Mouse (Mus musculus) heart, adult 9 months (tissue): ENCODE data around the gene Mctp1.
A peak's percentile ranks its signal among the peaks of the same experiment; 100 is the strongest.
"Not testable (repeated sequence)": the region's sequence is repeated elsewhere in the genome, so short reads cannot be mapped to it uniquely, and the experiment has no call there.

Experiments used
- DNase-seq, 2 experiments: peaks; one replicate each; pipeline ENCODE4 v3.0.0; 2022; ENCODE audit warnings: low spot score in 2 of 2

Gene Mctp1

GRCm38 (mm10) chr13:76481601-76482000 is 97.3 kb downstream of the Mctp1 start:
- DNase-seq, result no peak

GRCm38 (mm10) chr13:76482998-76483397 is 98.7 kb downstream of the Mctp1 start:
- DNase-seq, result no peak

GRCm38 (mm10) chr13:76484086-76484709 is 99.9 kb downstream of the Mctp1 start:
- no peak for DNase-seq

GRCm38 (mm10) chr13:76515896-76516295 is 131.6 kb downstream of the Mctp1 start:
- no peak for DNase-seq

GRCm38 (mm10) chr13:76523170-76523569 is 138.8 kb downstream of the Mctp1 start:
- DNase-seq, result no peak

- DNase-seq, result no peak
Observed at GRCm38 (mm10) chr13:76527326-76527725, 143.0 kb downstream of the Mctp1 start.

GRCm38 (mm10) chr13:76527751-76528150 is 143.4 kb downstream of the Mctp1 start:
- no peak for DNase-seq

GRCm38 (mm10) chr13:76529915-76530314 is 145.6 kb downstream of the Mctp1 start:
- no peak for DNase-seq

- DNase-seq, result no peak
Observed at GRCm38 (mm10) chr13:76530867-76531504, 146.7 kb downstream of the Mctp1 start.

GRCm38 (mm10) chr13:76547854-76548253 is 163.5 kb downstream of the Mctp1 start:
- DNase-seq, result no peak

GRCm38 (mm10) chr13:76560918-76561317 is 176.6 kb downstream of the Mctp1 start:
- no peak for DNase-seq

- no peak for DNase-seq
Observed at GRCm38 (mm10) chr13:76561594-76561993, 177.3 kb downstream of the Mctp1 start.

GRCm38 (mm10) chr13:76564061-76564460 is 179.7 kb downstream of the Mctp1 start:
- DNase-seq, result no peak

- DNase-seq, result no peak
Observed at GRCm38 (mm10) chr13:76566024-76566423, 181.7 kb downstream of the Mctp1 start.

GRCm38 (mm10) chr13:76567448-76567847 is 183.1 kb downstream of the Mctp1 start:
- no peak for DNase-seq

GRCm38 (mm10) chr13:76568569-76569211 is 184.4 kb downstream of the Mctp1 start:
- DNase-seq, result no peak

GRCm38 (mm10) chr13:76579414-76579813 is 195.1 kb downstream of the Mctp1 start:
- DNase-seq, result peak; percentile 22 to 42

GRCm38 (mm10) chr13:76585447-76585846 is 201.1 kb downstream of the Mctp1 start:
- DNase-seq, result no peak

- DNase-seq, result not testable (repeated sequence)
Observed at GRCm38 (mm10) chr13:76590709-76591108, 206.4 kb downstream of the Mctp1 start.

GRCm38 (mm10) chr13:76591189-76591588 is 206.9 kb downstream of the Mctp1 start:
- no peak for DNase-seq

GRCm38 (mm10) chr13:76591692-76592091 is 207.4 kb downstream of the Mctp1 start:
- DNase-seq, result no peak

GRCm38 (mm10) chr13:76592908-76593307 is 208.6 kb downstream of the Mctp1 start:
- DNase-seq, result no peak

GRCm38 (mm10) chr13:76597005-76597404 is 212.7 kb downstream of the Mctp1 start:
- DNase-seq, result no peak
